Mouse (Mus musculus): ENCODE results near the gene Tmem50b. TPM values are rescaled to one million over a fixed set of nuclear protein-coding genes. Genes with fewer than 3 reads are reported as not detected.
"Not testable (repeated sequence)": the region's sequence is repeated elsewhere in the genome, so short reads cannot be mapped to it uniquely, and the experiment has no call there.

Tmem50b gene
- polyA plus RNA-seq, 1 experiment: 0.02 TPM

DNA sequence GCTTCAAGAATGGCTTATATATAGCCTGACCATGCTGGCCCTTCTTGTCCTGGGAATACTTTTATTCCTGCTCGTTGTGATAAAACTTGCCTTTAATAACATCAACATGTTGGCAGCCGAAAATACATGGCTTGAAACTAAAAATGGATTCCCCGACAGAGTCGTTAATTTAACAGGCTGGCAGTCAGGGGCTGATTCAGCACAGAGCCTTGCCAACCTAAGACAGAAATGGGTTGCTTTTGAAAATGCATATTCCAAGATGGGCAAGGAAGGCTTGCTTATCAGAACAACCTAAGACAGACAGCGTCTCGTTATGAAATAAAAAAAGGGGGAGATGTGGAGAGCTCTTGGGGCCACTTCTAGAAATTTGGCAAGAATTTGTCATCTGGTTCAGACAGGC lies 65.7 kb downstream of the Tmem50b start:
- Histone ChIP-seq H3K36me3 (ENCODE audit: control insufficient read depth) (no peaks in the 10 kb centered on the region), H3K27me3 (ENCODE audit: control insufficient read depth) (peaks cover 24% of the 10 kb centered on the region), H3K9me3 (ENCODE audit: control insufficient read depth, low read length) (no peaks in the 10 kb centered on the region), H3K4me3 (replicated peaks) (no peak overlapping the region), H3K4me1 (ENCODE audit: control insufficient read depth) (peaks cover 60% of the 10 kb centered on the region)
- TF ChIP-seq TAL1 (IDR thresholded peaks at IDR 0.05; ENCODE audit: low read length) (no peak), GATA1 (IDR thresholded peaks at IDR 0.05; ENCODE audit: low read length) (no peak)

DNA sequence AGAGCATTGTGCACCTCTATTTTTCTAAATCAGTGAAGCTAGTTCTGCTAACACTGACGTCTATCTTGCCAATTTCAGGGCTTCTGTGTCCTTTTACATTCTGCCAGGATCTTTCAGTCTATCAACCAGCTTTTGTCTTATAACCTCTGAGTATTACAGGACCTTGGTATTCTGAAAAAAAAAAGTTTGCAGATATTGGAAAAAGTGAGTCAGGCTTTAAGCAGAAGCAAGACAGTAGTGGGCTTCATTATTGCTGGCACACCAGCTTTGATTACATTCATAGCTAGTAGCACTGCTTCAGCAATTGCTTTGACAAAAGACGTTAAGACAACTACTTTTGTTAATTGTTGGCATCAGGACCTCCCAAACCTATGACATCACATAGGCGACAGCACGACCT lies 66.8 kb downstream of the Tmem50b start:
- not testable (repeated sequence) for H3K36me3 ChIP-seq (ENCODE audit: control insufficient read depth); H3K9me3 ChIP-seq (ENCODE audit: control insufficient read depth, low read length); H3K4me3 ChIP-seq (replicated peaks)
- Histone ChIP-seq H3K27me3 (ENCODE audit: control insufficient read depth) (peaks cover 24% of the 10 kb centered on the region), H3K4me1 (ENCODE audit: control insufficient read depth) (peaks cover 58% of the 10 kb centered on the region)

DNA sequence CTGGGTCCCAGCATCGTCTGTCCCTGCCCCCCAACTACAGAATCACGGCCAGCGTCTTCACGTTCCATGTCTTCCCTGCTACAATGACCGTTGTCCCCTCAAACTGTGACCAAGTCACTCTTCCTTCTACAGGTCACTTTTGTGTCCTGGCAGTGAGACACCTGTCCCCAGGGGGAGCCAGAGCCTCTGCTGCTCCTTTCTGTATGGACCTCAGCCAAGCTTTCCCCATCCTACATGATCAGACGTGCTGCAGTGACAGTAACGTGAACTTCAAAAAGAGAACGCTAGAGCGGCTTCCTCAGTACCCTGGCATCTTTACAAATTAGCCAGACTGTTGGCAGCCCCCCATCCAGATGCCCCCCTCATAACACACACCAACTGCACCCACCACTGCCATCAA lies 69.0 kb downstream of the Tmem50b start:
- Histone ChIP-seq H3K27me3 (ENCODE audit: control insufficient read depth) (peaks cover 24% of the 10 kb centered on the region), H3K4me1 (ENCODE audit: control insufficient read depth) (peaks cover 43% of the 10 kb centered on the region), H3K4me3 (replicated peaks) (no peak overlapping the region), H3K9me3 (ENCODE audit: control insufficient read depth, low read length) (peaks cover 6% of the 10 kb centered on the region), H3K36me3 (ENCODE audit: control insufficient read depth) (no peaks in the 10 kb centered on the region)
- no peak for TF ChIP-seq GATA1 (IDR thresholded peaks at IDR 0.05; ENCODE audit: low read length)
- TF ChIP-seq TAL1 (IDR thresholded peaks at IDR 0.05; ENCODE audit: low read length): no peak

DNA sequence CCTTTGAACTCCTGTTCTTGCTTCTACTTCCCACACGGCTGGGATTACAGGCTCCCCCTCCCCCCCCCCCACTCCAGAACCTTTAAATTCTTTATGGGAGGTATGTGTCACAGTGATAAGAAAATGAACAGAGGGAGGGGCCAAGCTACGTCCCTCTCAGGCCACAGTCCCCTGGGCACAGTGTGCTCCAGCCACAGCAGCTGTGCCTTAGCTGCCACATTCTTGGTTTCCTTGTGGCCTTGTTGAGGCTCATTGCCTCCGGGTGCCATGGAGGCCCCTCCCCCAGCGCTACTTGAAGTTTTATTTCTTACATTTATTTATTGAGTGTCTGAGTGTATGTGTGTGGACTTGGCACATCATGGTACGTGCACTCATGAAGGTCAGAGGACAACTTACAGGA lies 70.1 kb downstream of the Tmem50b start:
- H3K9me3 ChIP-seq (ENCODE audit: control insufficient read depth, low read length): peaks cover 6% of the 10 kb centered on the region
- H3K4me1 ChIP-seq (ENCODE audit: control insufficient read depth): peaks cover 35% of the 10 kb centered on the region
- no peak overlapping the region for H3K4me3 ChIP-seq (replicated peaks)
- no peaks in the 10 kb centered on the region for H3K36me3 ChIP-seq (ENCODE audit: control insufficient read depth)
- no peak for TF ChIP-seq TAL1 (IDR thresholded peaks at IDR 0.05; ENCODE audit: low read length)
- no peak for TF ChIP-seq GATA1 (IDR thresholded peaks at IDR 0.05; ENCODE audit: low read length)
- H3K27me3 ChIP-seq (ENCODE audit: control insufficient read depth): peaks cover 24% of the 10 kb centered on the region

DNA sequence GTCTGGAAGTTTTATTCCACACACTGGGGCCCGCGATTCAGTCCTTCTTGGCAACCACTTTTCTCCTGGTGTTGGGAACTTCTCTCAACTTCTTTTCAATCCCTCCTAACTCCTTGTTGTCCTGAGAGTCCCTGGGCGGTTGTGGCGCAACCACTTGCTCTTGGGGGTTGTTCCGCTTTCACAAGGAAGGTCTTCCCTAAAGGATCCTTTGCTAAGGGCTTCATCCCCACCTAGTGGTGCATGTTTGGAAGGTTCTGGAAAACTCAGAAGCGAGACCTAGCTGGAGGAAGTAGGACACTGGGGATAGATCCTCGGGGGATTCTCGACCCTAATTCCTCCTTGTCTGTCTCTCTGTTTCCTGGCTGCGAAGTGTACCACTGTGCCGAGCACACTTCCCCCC lies 70.5 kb downstream of the Tmem50b start:
- Histone ChIP-seq H3K9me3 (ENCODE audit: control insufficient read depth, low read length) (peaks cover 6% of the 10 kb centered on the region), H3K27me3 (ENCODE audit: control insufficient read depth) (peaks cover 26% of the 10 kb centered on the region), H3K36me3 (ENCODE audit: control insufficient read depth) (no peaks in the 10 kb centered on the region), H3K4me1 (ENCODE audit: control insufficient read depth) (peaks cover 31% of the 10 kb centered on the region), H3K4me3 (replicated peaks) (no peak overlapping the region)
- TF ChIP-seq GATA1 (IDR thresholded peaks at IDR 0.05; ENCODE audit: low read length) (no peak), TAL1 (IDR thresholded peaks at IDR 0.05; ENCODE audit: low read length) (no peak)

DNA sequence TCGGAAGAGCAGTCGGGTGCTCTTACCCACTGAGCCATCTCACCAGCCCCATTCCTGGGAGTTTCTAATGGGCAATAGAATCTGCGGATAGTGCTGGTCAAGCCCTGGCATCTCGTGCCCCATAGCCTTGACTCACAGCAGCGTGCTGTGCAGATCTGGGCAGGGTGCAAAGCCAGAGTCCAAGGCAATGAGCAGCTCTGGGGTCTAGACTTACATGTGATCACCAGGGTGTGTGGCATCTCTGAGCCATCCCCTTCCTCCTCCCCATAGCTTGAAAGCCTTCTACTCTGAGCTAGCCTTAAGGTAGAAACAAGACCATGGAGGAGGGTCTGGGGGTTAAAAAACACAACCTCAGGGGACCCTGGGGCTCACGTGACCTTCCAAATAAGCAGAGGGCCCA lies 71.3 kb downstream of the Tmem50b start:
- no peaks in the 10 kb centered on the region for H3K36me3 ChIP-seq (ENCODE audit: control insufficient read depth)
- H3K27me3 ChIP-seq (ENCODE audit: control insufficient read depth): peaks cover 33% of the 10 kb centered on the region
- H3K4me1 ChIP-seq (ENCODE audit: control insufficient read depth): peaks cover 31% of the 10 kb centered on the region
- no peak overlapping the region for H3K4me3 ChIP-seq (replicated peaks)
- TF ChIP-seq TAL1 (IDR thresholded peaks at IDR 0.05; ENCODE audit: low read length): no peak
- no peak for TF ChIP-seq GATA1 (IDR thresholded peaks at IDR 0.05; ENCODE audit: low read length)
- H3K9me3 ChIP-seq (ENCODE audit: control insufficient read depth, low read length): peaks cover 6% of the 10 kb centered on the region

Other genes starting within 250 kb of the Tmem50b start
- 7.3 and 9.3 TPM in 2 replicates for gene Ifnar2, start 225.0 kb downstream of the Tmem50b start, polyA plus RNA-seq (2012)
- gene Gm21970, start 206.1 kb downstream of the Tmem50b start, polyA plus RNA-seq (2012): not detected in 2 replicates
- 0.73 and 0.96 TPM in 2 replicates for gene Il10rb, start 191.6 kb downstream of the Tmem50b start, polyA plus RNA-seq (2012)
- gene Ifnar1, start 112.6 kb downstream of the Tmem50b start, polyA plus RNA-seq (2012): 0.82 and 1.0 TPM in 2 replicates
- gene Ifngr2, start 50.7 kb downstream of the Tmem50b start, polyA plus RNA-seq (2012): 0.28 and 0.29 TPM in 2 replicates
- 0.19 and 0.23 TPM in 2 replicates for gene Dnajc28, start 21.2 kb upstream of the Tmem50b start, polyA plus RNA-seq (2012)
- gene Gart, start 49.2 kb upstream of the Tmem50b start, polyA plus RNA-seq (2012): 25.0 and 27.4 TPM in 2 replicates
- 3.8 and 4.7 TPM in 2 replicates for gene Son, start 49.7 kb upstream of the Tmem50b start, polyA plus RNA-seq (2012)
- gene Donson, start 91.0 kb upstream of the Tmem50b start, polyA plus RNA-seq (2012): 6.7 and 6.9 TPM in 2 replicates
- 0.28 and 0.30 TPM in 2 replicates for gene Cryzl1, start 131.2 kb upstream of the Tmem50b start, polyA plus RNA-seq (2012)
- gene Itsn1, start 131.5 kb upstream of the Tmem50b start, polyA plus RNA-seq (2012): 31.5 and 32.6 TPM in 2 replicates